Mouse (Mus musculus): ENCODE results near the gene Ufsp1.
"Not testable (repeated sequence)": the region's sequence is repeated elsewhere in the genome, so short reads cannot be mapped to it uniquely, and the experiment has no call there.

The Ufsp1 gene

DNA sequence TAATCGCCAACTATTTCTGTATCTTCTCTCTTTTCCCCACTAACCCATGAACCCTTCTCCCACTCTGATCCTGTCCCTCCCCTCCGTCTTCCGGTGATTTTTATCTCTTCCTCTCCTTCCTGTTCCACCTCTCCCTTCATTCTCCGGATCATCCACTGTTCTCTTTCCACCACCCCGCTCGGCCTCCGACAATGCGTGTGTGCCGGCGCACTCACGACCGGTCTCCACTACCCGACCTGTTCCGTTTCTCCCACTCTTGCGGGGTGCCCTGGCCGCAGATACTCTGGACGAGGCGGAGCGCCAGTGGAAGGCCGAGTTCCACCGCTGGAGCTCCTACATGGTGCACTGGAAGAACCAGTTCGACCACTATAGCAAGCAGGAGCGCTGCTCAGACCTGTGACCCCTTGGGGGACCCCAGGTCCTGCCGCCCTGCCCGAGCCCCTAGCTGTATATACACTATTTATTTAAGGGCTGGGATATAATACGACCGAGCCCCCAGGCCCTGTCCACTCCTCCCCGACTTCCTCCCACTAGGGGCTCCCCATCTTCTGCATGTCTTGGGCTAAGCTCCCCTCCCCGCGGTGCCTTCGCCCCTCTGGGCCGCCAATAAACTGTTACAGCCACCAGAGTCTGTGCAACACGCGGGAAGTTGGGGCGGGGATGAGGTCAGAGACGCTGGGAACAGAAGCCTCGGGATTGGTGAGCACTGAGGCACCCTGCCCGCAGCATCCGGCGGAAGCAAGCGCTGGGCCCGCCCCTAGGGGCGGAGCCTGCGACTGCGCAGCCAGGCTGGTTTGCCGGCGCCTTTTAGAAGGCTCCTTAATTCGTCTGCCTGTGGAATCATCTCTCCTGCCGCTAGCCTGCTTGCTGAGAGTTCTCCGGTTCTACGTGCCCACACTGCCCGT lies at the start of gene Ufsp1:
Gene Ufsp1, plus strand, starts transcription at position 791 of the 905 bp plus-strand sequence.
- DNase-seq = peak; percentile 97 to 98

DNA sequence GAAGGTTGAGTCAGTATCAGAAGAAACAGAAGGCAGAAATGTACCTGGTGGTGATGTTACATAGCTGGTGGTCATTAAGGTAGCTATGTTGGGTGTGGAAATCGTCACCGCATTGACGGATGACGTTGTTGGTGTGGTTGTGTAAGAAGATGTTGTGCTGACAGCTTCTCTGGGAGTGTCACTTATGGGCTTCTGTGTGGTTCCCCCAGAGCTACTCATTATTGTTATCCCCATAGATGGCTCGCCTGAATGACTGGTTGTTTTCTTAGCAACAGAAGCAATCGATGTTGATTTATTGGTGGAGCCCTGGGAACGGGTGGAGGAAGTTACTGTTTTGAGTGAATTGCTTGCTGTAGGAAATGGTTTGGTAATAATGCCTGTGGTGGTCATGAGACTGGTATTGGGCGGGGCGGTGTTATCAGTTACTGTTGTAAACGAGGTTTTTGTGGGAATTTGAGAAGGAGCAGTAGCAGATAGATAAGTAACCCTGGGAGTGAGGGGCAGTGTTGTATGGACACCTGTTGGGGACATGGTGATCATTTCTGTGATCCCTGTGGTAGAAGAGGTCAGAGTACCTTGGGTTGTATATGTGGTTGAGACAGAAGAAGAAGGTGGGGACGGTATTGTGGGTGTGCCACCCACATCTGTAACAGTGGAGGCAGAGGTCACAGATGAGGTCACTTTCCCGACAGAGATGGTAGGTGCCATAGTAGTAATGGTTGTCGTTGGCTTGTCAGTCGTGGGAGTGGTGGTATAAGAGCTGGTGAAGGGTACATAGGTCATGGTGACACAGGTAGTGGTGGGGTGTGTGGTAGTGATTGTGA lies 30.3 kb upstream of the Ufsp1 start:
- no peak for DNase-seq

DNA sequence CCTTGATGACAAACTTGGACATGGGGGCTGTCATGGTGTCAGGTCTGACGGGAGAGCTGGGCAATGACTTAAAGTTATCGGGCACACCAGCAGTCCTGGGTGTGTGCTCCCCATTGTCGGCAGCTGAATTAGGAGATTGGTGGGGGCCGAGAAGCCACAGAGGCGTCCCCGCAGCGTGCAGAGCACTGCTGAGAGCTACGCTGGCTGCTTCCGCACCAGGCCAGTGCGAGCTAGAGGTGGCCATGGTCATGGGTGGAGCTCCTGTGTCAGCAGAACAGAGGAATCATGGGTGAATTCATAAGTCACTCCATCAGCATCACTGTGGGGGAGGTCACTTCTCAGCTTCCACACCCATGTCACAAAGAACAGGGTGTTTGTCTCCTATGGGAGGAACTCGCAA lies 29.6 kb upstream of the Ufsp1 start:
- no peak for DNase-seq

DNA sequence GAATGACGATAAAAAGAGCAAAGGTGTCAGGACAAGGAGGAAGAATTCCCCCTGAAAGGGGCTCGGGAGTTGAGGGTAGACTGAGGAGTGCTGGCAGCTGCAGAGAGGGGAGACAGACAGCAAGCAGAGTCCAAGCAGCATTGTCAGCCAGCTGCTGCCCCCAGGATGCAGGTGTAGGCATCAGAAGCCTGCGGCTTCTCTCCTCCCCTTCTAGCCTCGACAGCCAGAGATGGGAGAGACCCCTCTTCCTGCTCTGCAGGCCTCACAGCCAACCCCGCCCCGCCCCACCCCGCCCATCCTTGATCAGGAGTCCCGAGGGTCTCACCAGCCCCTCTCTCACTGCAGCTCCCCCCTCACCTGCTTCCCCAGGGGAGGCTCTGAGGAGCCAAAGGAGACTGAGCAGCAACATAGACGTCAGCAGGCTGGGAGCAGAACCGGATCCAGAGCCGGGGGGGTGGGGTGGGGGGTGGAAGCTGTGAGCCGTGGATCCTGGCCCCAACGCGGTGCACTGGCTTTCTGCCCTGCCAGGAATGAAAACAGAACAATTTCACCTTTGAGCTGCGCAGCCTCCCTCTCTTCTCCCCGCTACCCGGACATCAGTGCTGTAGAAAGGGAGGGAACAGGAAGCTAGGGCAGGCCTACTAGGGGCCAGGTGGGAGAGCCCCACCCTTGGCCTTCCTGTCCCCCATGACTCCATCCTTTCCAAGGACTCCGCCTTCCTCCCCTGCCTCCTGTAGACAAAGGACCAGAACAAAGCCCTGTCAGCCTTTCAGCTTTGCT lies 26.1 kb upstream of the Ufsp1 start:
- DNase-seq = no peak

DNA sequence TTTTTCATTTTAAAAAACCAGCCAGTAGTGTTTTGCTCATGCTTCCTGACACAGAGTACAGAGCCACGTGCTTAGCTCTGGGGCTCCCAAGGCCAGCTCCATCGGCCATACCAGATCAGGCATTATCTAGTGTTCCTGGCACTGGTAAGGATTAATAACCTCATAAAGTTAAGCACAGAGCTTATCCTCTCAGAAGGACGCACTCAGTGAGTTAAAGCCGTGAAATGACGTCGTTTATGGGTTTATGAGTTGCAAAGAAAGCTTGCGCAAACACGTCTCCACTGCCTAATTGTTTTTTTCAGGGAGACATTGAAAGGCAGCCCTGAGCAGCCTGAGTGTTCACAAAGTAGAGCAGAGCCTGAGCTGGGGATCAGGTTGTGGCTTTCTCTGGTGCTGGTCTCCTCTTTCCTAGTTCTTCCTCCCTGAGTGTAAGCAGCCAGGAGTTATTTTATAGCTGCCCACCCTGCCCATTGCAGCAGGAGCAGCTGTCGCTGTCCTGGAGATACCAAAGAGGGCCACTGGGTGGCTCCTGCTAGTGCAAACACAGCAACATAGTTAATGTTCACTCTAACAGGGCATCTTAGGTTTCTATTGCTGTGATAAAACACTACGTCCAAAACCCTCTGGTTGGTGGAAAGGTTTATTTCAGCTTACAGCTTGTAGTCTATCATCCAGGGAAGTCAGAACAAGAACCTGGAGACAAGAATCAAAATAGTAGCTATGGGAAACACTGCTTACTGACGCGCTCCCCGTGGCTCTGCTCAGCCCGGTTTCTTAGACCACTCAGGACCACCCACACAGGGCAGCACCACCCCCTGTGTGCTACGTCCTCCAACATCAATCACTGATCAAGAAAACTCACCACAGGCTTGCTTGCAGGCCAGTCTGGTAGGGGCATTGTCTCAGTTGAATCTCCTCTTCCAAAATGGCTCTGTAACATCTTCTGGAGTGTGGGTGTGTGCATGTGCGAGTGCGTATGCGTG lies 16.8 kb upstream of the Ufsp1 start:
- DNase-seq = no peak

DNA sequence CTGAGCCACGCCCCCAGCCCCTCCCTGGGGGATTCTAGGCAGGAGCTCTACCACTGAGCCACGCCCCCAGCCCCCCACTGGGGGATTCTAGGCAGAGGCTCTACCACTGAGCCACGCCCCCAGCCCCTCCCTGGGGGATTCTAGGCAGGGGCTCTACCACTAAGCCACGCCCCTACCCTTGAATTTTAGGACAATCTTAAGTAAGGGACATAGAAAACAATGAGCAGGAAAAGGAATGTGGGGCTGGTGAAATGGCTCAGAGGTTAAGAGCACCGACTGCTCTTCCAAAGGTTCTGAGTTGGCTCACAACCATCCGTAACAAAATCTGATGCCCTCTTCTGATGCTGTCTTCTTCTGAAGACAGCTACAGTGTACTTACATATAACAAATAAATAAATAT lies 10.0 kb upstream of the Ufsp1 start:
- not testable (repeated sequence) for DNase-seq

DNA sequence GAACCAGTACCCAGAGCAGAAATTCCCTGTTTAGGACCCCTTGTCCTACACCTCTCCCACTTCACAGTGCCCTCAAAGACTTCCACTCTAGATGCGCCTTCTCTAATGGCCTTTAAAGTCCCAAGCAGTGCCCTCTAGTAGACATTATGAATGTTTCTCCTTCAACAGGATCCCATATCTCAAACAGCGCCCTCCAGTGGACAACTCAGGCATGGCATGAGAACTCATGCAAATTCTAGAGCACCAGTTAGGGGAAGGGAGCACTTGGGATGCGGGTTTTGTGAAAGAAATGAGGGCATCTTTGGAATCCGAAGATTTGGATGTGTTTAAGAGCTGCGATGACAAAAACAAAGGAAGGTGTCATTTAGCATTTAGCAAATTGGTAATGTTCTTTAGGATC lies 9.4 kb upstream of the Ufsp1 start:
- DNase-seq = peak; percentile 69 to 91

DNA sequence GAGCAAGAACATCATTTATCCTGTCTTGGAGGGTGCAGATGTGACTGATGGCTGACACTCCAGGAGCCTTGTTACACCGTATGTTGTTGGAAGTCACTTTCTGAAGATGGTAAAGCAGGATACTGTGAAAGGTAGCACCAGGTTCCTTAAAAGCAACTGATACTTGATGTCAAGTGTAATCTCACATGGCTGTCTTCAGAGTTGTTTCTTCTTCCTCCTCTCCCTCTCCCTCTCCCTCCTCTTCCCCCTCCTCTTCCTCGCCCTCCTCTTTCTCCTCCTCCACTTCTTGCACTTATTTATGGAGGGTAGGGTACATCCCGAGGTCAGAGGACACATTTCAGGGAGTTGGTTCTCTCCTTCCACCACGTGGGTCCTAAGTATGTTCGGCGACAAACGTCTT lies 8.4 kb upstream of the Ufsp1 start:
- no peak for DNase-seq

DNA sequence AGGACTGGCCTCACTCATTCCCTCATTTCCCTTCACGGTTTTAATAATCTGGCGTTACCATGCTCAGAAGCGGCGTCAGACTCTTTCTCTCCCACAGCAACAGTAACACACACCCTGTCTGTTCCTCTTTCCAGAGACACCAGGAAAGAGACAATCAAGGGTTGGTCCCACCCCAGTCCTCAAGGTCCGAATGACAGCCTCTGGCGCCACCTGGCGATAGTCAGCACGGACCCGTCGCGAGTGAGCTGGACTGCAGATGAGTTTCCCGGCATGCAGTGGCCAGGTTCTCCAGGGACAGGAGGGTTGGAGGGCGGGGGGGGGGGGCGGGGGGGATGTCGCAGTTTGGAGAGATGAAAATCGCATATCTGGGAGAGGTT lies 7.8 kb upstream of the Ufsp1 start:
- DNase-seq = peak; percentile 96 to 98

DNA sequence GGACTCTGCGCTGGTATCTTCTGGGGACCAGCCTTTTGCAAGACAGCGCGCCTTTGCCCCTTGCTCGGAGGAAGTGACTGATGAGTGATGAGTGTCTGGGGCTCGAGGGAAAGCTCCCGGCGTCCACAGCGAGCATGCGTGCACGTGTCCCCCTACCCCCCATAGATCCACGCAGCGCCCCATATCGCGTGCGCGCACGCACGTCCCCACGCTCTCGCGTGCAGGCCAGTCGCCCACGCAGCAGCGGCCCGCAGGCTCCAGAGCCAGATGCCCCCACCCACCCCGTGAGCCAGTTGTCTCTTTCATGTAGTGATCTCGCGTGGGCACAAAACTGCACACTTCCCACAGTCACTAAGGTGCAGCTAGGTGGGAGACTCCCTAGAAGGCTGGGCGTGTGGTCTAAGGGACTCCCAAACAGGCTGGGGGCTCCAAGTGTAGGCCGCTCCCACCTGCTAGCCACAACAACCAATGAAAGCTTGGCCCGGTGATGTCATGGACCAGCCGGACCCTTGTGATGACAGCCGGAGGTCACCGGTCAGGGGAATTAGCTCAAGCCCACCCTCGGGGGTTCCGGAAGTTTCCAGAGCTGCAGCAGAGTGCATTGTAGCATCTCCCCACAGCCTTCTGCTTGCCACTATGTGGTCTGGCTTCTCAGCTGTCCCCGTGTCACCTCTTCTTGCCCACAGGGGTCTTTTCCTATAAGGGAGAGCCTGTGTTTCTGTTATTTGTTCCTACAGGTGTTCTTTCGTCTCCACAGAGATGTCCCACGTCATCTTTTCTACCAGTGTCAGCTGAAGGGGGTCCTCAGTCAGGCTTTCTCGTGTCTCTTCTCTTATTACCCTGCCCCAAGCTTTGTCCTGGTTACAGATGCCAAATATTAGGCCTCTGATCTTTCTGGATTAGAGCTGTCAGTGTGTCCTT lies 7.1 kb upstream of the Ufsp1 start, which contains the start of gene Ache:
Gene Ache, plus strand, starts transcription at position 488 of the 921 bp plus-strand sequence.
- DNase-seq = peak; percentile 88 to 89

DNA sequence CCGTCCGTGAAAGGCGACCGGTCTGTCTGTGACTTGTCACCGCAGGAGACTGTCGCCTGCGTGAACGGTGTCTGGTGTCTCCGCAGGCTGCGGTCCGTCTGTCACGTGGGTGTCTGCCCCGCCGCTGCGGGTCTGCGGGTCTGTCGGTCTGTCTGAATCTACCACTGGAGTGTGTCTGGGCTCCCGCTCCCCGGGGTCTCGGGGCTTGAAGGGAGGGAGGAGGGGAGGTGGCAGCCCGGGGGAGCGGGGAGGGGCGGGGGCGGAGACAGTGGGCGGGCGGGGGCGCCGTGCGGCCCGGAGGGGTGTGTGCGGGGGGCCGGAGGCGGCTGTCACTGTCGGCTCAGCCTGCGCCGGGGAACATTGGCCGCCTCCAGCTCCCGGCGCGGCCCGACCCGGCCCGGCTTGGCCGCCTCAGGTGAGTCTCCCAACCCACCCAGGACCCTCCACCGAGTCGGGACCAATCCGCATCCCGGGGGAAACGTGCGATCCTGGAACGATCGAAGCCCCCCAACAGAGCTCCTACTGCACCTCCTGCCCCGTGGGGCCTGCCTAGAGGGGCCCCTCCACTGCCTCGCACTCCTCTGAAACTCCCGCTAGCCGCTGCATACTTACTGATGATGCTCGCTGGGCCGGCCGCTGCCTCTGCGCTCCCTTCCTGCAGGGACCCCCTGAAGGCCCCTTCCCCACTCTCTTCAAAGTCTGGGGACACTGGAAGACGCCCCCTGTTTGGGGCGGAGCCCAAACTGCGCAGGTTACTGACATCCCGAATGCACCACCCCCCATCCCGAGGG lies 6.3 kb upstream of the Ufsp1 start:
- peak; percentile 72 to 76 for DNase-seq

DNA sequence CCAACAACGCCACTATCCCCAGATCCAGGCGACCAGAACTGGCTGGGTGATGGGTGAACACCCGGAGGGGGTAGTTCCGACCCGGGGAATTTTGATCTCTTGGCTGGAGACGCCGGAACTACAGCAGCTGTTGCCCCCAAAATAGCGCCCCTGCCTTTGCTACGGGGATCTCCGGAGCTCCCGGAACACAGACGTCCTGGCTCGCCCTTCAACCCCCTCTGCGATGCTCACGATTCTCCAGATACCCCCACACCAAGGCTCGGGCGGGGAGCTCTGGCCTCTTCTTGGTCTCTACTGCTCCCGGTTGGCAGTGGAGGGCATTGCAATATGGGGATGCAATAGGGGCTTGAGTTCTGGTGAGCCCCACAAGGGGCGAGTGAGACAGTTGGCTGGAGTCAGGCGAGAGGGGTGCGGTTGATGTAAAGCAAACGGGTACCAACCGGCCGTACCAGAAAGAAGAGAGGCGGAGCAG lies 5.4 kb upstream of the Ufsp1 start:
- peak; percentile 79 to 88 for DNase-seq

DNA sequence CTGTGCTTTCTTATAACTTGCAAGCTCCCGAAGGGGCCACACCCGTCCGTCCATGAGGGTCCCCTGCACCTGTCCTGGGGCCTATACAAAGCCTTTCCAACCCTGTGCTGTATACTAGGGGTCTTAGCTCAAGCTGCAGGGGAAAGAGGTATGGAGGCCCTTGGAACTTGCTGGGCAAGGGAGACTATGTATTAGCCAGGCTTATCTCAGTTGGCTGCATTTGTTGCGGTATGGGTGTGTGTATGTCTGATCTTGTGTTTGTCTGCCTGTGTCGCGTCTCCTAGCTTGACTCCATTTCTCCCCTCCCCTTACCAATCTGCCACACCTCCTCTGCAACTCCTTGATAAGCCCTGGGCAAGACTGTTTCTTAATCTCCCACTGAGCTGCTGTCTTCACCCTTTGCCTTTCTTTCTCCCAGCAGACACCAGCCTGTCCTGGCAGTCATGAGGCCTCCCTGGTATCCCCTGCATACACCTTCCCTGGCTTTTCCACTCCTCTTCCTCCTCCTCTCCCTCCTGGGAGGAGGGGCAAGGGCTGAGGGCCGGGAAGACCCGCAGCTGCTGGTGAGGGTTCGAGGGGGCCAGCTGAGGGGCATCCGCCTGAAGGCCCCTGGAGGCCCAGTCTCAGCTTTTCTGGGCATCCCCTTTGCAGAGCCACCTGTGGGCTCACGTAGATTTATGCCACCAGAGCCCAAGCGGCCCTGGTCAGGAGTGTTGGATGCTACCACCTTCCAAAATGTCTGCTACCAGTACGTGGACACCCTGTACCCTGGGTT lies 4.7 kb upstream of the Ufsp1 start:
- peak in 1 of 2 experiments; percentile 18 for DNase-seq

DNA sequence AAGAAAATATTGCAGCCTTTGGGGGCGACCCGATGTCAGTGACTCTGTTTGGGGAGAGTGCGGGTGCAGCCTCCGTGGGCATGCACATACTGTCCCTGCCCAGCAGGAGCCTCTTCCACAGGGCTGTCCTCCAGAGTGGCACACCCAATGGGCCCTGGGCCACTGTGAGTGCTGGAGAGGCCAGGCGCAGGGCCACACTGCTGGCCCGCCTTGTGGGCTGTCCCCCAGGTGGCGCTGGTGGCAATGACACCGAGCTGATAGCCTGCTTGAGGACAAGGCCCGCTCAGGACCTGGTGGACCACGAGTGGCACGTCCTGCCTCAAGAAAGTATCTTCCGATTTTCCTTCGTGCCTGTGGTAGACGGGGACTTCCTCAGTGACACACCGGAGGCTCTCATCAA lies 3.8 kb upstream of the Ufsp1 start:
- peak; percentile 70 to 78 for DNase-seq

DNA sequence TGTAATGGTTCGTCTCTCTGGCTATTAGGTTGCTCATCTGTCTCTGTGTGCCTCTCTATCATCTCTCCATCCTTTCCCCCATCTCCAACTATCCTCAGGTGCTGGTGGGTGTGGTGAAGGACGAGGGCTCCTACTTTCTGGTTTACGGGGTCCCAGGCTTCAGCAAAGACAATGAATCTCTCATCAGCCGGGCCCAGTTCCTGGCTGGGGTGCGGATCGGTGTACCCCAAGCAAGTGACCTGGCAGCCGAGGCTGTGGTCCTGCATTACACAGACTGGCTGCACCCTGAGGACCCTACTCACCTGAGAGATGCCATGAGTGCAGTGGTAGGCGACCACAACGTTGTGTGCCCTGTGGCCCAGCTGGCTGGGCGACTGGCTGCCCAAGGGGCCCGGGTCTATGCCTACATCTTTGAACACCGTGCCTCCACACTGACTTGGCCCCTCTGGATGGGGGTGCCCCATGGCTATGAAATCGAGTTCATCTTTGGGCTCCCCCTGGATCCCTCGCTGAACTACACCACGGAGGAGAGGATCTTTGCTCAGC lies 3.0 kb upstream of the Ufsp1 start:
- no peak for DNase-seq

DNA sequence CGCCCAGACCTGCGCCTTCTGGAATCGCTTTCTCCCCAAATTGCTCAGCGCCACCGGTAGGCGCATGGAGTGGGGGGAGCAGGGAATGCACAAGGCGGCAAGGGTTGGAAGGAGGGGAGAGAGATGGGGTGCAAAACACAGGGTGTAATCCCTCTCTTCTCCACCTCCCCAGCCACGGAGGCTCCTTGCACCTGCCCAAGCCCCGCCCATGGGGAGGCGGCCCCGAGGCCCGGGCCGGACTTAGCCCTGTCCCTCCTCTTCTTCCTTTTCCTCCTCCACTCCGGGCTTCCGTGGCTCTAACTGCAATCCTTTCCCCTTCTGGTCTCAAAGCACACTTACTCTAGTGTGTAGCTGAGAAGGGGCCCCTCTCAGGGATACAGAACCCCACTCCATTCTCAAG lies 1.1 kb upstream of the Ufsp1 start:
- DNase-seq = peak; percentile 76 to 78

DNA sequence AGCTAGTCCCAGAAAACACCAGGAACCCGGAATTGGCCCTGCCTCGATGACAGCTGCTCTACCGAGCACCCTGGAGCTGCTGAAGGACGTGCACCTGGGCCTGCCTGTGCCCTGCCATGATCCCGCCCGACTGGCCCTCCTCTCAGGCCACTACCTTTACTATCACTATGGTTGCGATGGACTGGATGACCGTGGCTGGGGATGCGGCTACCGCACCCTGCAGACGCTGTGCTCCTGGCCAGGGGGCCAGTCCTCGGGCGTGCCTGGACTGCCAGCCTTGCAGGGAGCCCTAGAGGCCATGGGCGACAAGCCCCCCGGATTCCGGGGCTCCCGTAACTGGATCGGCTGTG lies 290 bp downstream of the Ufsp1 start:
- no peak for DNase-seq

DNA sequence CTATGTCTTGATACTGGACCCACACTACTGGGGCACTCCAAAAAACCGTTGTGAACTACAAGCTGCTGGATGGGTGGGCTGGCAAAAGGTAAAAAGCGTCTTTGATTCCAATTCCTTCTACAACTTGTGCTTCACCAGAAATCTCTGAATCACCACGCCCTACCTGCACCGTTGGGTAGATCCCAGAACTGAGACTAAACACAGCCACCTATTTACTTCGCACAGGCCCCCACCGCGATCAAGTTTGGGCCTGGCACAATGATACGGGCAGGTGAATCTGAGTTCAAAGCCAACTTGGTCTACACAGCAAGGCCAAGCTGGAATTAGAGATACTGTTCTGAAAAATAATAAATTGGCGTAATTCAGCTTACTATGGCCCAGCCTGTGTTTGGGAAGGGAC lies 867 bp downstream of the Ufsp1 start:
- no peak for DNase-seq

DNA sequence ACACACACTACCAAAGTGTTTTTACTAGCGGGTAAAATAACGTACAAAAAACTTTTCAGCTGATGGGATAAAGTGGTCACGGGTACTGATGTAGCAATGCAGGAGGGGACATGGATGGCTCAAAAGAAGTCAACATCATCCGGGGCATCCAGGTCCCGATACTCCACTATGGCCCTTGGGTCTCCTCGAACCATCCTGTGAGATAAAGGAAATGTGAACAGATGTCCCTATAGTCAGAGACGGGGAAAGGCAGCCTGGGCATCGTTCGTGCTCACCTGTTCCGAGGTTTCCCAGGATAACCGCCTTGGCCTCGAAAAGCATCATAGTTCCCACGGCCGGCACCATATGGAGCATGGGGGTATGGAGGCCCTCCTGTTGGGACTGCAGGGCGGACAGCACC lies 1.3 kb downstream of the Ufsp1 start:
- DNase-seq = no peak

Data from cerebellum, postnatal 14 days (tissue).